Mouse (Mus musculus) limb, embryonic 15.5 days (tissue): ENCODE results near the gene Atp8a1. TPM values are rescaled to one million over a fixed set of nuclear protein-coding genes. Genes with fewer than 3 reads are reported as not detected.

ENCODE experiments used
- ATAC-seq: fragments of 200-750 bp; cut with Nextera tagmentation; 2 replicates; pipeline ENCODE4 v1.8.0; 2017; ENCODE audit warnings: low read depth, moderate TSS enrichment; ENCODE audit not compliant: insufficient number of reproducible peaks, low FRiP score, low TSS enrichment
- H3K27ac ChIP-seq: fragments of 300-500 bp; sonication (generic); 2 replicates; pipeline ENCODE4 v1.5.1; 2015; ENCODE audit warnings: moderate library complexity, mild to moderate bottlenecking, inconsistent platforms
- H3K27me3 ChIP-seq: fragments of 300-500 bp; sonication (generic); 2 replicates; pipeline ENCODE4 v1.6.1; 2015; ENCODE audit warnings: inconsistent platforms
- H3K36me3 ChIP-seq: fragments of 300-500 bp; sonication (generic); 2 replicates; pipeline ENCODE4 v1.6.1; 2015; ENCODE audit warnings: inconsistent platforms
- H3K4me1 ChIP-seq: fragments of 300-500 bp; sonication (generic); 2 replicates; pipeline ENCODE4 v1.6.1; 2015; ENCODE audit warnings: inconsistent platforms
- H3K4me2 ChIP-seq: fragments of 300-500 bp; sonication (generic); 2 replicates; pipeline ENCODE4 v1.6.1; 2015; ENCODE audit warnings: mild to moderate bottlenecking, inconsistent platforms
- H3K4me3 ChIP-seq: fragments of 300-500 bp; sonication (generic); 2 replicates; pipeline ENCODE4 v1.5.1; 2015; ENCODE audit warnings: mild to moderate bottlenecking, inconsistent platforms
- H3K9ac ChIP-seq: fragments of 300-500 bp; sonication (generic); 2 replicates; pipeline ENCODE4 v1.6.1; 2015; ENCODE audit warnings: inconsistent platforms
- H3K9me3 ChIP-seq: fragments of 300-500 bp; sonication (generic); 2 replicates; pipeline ENCODE4 v1.6.1; 2016; ENCODE audit warnings: inconsistent platforms
- WGBS: fragments of 180-500 bp; shearing (Covaris S2); methylation state at CpG from one replicate; pipeline ENCODE4 v1.1.7; 2015; 5-methylcytosine and 5-hydroxymethylcytosine counted together
- polyA plus RNA-seq: library from polyadenylated mRNA; unstranded; fragments of >200 nt; fragmentation: Nextera tagmentation; extraction: Ambion mirVana; gene quantifications from 2 replicates; pipeline ENCODE4 v1.2.1, GENCODE M21; 2015

Atp8a1 gene
- polyA plus RNA-seq, 1 experiment from 2014 or later, result 6.5 TPM

- ATAC-seq, result no peak
- H3K4me2 ChIP-seq, result no peak overlapping the region
- H3K9ac ChIP-seq, result no peak overlapping the region
- H3K36me3 ChIP-seq, result no peaks in the 10 kb centered on the region
- H3K27me3 ChIP-seq, result no peaks in the 10 kb centered on the region
- no peak overlapping the region for H3K27ac ChIP-seq
- H3K4me1 ChIP-seq, result no peaks in the 10 kb centered on the region
- H3K4me3 ChIP-seq, result no peak overlapping the region
- H3K9me3 ChIP-seq, result no peaks in the 10 kb centered on the region
- WGBS, result 27% methylated on average over 3 of the region's 3 CpGs
Measured at GRCm38 (mm10) chr5:67752007-67752406, 95.2 kb downstream of the Atp8a1 start.

- H3K36me3 ChIP-seq, result no peaks in the 10 kb centered on the region
- WGBS, result 87% methylated on average over 3 of the region's 3 CpGs
- no peaks in the 10 kb centered on the region; the same call in 1 of the 2 replicates for H3K27me3 ChIP-seq
- H3K4me3 ChIP-seq, result no peak overlapping the region
- no peak overlapping the region for H3K9ac ChIP-seq
- H3K27ac ChIP-seq, result no peak overlapping the region
- H3K9me3 ChIP-seq, result no peaks in the 10 kb centered on the region
- no peak overlapping the region for H3K4me2 ChIP-seq
- no peak for ATAC-seq
- H3K4me1 ChIP-seq, result no peaks in the 10 kb centered on the region
Measured at GRCm38 (mm10) chr5:67739261-67739660, 108.0 kb downstream of the Atp8a1 start.

- Histone ChIP-seq H3K4me2 (no peak overlapping the region), H3K27me3 (no peaks in the 10 kb centered on the region; the same call in 1 of the 2 replicates), H3K27ac (no peak overlapping the region), H3K36me3 (no peaks in the 10 kb centered on the region), H3K4me1 (no peaks in the 10 kb centered on the region), H3K9ac (no peak overlapping the region), H3K4me3 (no peak overlapping the region), H3K9me3 (no peaks in the 10 kb centered on the region)
- 27% methylated on average over 10 of the region's 10 CpGs for WGBS
- ATAC-seq, result no peak
Measured at GRCm38 (mm10) chr5:67738133-67738532, 109.1 kb downstream of the Atp8a1 start.

DNA sequence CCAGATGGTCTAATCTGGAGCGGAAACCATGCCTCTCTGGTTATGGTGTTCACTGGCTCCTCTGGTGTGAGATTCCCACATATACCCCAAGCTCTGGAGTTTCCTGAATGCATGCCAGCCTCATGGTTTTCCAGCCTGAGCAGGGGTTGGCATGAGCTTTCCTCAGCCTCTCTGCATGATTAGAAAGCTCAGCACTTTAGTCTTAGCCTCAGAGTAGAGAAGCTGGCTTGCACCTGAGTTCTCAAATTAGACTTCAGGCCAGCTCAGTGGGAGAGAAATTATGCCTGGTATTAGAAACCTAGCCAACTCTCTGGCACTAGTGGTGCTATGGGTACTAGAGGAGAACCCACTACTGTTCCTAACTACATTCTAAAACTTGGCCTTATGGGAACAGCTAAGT is 111.5 kb downstream of the Atp8a1 start:
- ATAC-seq, result no peak
- WGBS, result 89% methylated on average over 1 of the region's 1 CpGs
- no peak overlapping the region for H3K9ac ChIP-seq
- no peaks in the 10 kb centered on the region for H3K36me3 ChIP-seq
- no peak overlapping the region for H3K4me3 ChIP-seq
- no peak overlapping the region for H3K4me2 ChIP-seq
- H3K27me3 ChIP-seq, result no peaks in the 10 kb centered on the region; the same call in 1 of the 2 replicates
- H3K4me1 ChIP-seq, result no peaks in the 10 kb centered on the region; the same call in 1 of the 2 replicates
- no peak overlapping the region for H3K27ac ChIP-seq
- H3K9me3 ChIP-seq, result no peaks in the 10 kb centered on the region

DNA sequence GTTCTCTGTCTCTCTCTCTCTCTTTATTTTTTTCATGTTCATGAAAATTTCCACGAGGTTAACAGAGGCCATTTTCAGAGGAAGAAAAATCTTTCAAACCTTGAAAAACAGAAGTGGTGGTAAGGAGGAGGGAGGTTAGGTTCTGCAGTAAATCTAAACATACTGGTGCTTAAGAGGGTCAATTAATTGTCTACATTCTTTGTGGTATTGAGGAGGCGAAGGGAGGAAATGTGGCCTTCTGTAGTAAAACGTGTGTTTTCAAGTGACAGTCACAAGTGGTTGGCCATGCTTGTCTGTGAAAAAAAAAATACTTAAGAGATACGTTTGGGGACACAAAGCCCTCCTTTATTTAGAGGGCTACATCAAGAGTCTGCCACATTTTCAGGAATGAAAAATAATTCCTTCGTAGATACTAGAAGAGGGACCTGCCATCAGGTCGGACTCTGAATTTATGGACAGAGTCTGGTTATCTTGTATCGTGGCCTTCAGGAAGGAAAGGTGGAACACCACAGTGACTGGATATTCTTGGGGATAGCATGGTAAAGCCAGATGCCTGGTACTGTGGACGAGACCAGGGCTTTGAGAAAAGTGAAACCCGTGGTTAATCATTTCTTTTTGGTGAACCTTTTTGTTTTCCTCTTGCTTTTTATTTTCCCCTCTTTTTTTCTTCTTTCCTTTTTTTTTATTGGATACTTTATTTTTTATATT is 113.5 kb downstream of the Atp8a1 start:
- H3K4me3 ChIP-seq, result no peak overlapping the region
- H3K4me1 ChIP-seq, result no peaks in the 10 kb centered on the region; the same call in 1 of the 2 replicates
- no peaks in the 10 kb centered on the region for H3K9me3 ChIP-seq
- ATAC-seq, result no peak
- H3K27ac ChIP-seq, result no peak overlapping the region
- H3K27me3 ChIP-seq, result peaks cover 9% of the 10 kb centered on the region; the same call in 1 of the 2 replicates
- whole genome bisulfite sequencing, result 68% methylated on average over 9 of the region's 9 CpGs
- no peak overlapping the region for H3K9ac ChIP-seq
- H3K4me2 ChIP-seq, result no peak overlapping the region
- no peaks in the 10 kb centered on the region for H3K36me3 ChIP-seq

DNA sequence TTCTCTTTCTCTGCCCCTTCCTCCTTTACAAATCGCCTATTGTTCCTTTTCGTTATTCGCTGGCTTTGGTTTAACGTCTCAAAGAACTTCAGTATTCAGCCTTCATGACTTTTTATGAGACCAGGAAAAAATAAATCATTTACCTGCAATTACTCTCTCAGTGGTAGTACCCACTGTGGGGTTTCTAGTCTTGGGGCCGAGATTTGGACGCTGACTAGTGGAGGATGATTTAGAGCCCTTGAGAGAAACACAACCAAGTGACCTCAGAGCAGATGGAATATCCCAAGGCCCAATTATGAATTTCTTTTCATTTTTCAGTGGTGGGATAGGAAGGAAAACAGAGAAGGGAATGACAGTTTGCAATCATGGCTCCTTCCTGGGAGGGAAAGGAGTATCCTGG is 114.1 kb downstream of the Atp8a1 start:
- no peaks in the 10 kb centered on the region; the same call in 1 of the 2 replicates for H3K4me1 ChIP-seq
- no peak overlapping the region for H3K4me2 ChIP-seq
- no peak overlapping the region for H3K9ac ChIP-seq
- H3K36me3 ChIP-seq, result no peaks in the 10 kb centered on the region
- ATAC-seq, result no peak
- H3K9me3 ChIP-seq, result no peaks in the 10 kb centered on the region
- WGBS, result 51% methylated on average over 6 of the region's 6 CpGs
- peaks cover 9% of the 10 kb centered on the region; the same call in 1 of the 2 replicates for H3K27me3 ChIP-seq
- H3K4me3 ChIP-seq, result no peak overlapping the region
- no peak overlapping the region for H3K27ac ChIP-seq

GRCm38 (mm10) chr5:67727755-67728154 is 119.5 kb downstream of the Atp8a1 start:
- 8% methylated on average over 2 of the region's 2 CpGs for WGBS
- no peak overlapping the region for H3K4me3 ChIP-seq
- H3K36me3 ChIP-seq, result no peaks in the 10 kb centered on the region
- H3K27ac ChIP-seq, result no peak overlapping the region
- no peak overlapping the region for H3K4me2 ChIP-seq
- no peak for ATAC-seq
- no peak overlapping the region for H3K9ac ChIP-seq
- no peaks in the 10 kb centered on the region for H3K9me3 ChIP-seq
- H3K27me3 ChIP-seq, result peaks cover 9% of the 10 kb centered on the region; the same call in 1 of the 2 replicates
- H3K4me1 ChIP-seq, result no peaks in the 10 kb centered on the region; the same call in 1 of the 2 replicates

DNA sequence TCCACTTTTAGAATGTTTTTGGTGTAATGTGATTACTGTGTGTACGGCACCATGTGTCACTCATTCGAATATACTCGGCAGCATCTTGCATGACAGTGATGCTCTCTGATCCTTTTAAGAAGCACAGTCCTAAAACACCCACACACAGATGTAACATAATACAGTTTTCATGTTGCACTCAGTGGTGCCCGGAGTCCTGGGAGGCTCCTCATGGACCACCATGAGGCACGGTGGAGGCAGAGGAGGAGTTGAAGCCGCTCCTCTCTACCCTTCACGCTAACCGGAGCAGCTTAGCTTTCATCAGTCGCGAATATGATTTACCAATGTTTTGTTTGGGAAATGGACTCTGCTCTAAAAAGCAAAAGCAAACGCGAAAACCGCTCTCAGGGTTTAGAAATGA is 120.4 kb downstream of the Atp8a1 start:
- no peaks in the 10 kb centered on the region for H3K36me3 ChIP-seq
- ATAC-seq, result no peak
- no peak overlapping the region for H3K4me3 ChIP-seq
- no peak overlapping the region for H3K9ac ChIP-seq
- no peaks in the 10 kb centered on the region for H3K4me1 ChIP-seq
- H3K4me2 ChIP-seq, result no peak overlapping the region
- 78% methylated on average over 13 of the region's 13 CpGs for WGBS
- H3K27ac ChIP-seq, result no peak overlapping the region
- H3K27me3 ChIP-seq, result peaks cover 9% of the 10 kb centered on the region; the same call in 1 of the 2 replicates
- H3K9me3 ChIP-seq, result no peaks in the 10 kb centered on the region

DNA sequence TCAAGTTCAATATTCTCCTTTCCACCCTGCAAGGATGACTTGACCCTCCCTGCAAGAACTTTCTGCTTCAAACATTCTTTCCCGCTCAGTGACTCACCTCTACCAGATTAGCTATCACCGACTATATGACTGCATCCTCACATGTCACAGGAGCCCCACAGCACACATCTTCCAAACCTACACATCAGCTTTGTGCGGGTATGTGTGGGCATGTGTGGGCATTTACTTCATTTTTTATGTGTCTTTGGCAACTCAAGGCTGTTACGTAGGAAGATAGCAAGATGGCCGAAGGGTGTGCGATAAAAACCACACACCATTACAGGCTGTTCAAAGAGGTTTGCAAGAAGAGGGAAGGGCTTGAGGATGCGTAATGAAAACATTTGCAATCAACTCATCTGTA is 145.6 kb downstream of the Atp8a1 start:
- no peak overlapping the region for H3K27ac ChIP-seq
- no peaks in the 10 kb centered on the region for H3K9me3 ChIP-seq
- H3K4me2 ChIP-seq, result no peak overlapping the region
- 0 out of 2 replicates have a peak, but pooled peaks cover 4% of the 10 kb centered on the region for H3K27me3 ChIP-seq
- H3K9ac ChIP-seq, result no peak overlapping the region
- 87% methylated on average over 7 of the region's 7 CpGs for WGBS
- H3K36me3 ChIP-seq, result no peaks in the 10 kb centered on the region
- no peak overlapping the region for H3K4me3 ChIP-seq
- peaks cover 9% of the 10 kb centered on the region; the same call in 1 of the 2 replicates for H3K4me1 ChIP-seq
- ATAC-seq, result no peak

DNA sequence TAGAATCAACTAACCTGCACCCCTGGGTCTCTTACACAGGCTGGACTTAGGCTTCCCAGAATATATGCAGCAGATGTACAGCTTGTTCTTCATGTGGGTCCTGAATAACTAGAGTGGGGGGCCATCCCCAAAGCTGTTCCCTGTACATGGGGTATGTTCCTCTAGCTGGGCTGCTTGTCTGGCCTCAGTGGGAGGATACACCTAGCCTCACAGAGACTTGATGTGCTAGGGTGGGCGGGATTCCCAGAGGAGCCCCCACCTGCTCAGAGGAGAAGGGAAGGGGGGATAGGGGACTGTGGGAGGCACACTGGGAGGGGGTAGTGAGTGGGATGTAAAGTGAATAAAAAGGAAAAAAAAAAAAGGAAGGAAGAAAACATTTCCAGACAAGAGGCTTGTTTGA is 147.8 kb downstream of the Atp8a1 start:
- Histone ChIP-seq H3K9ac (no peak overlapping the region), H3K9me3 (no peaks in the 10 kb centered on the region), H3K27me3 (0 out of 2 replicates have a peak, but pooled peaks cover 4% of the 10 kb centered on the region), H3K4me2 (no peak overlapping the region), H3K27ac (no peak overlapping the region), H3K4me3 (no peak overlapping the region), H3K36me3 (no peaks in the 10 kb centered on the region), H3K4me1 (peaks cover 9% of the 10 kb centered on the region; the same call in 1 of the 2 replicates)
- no peak for ATAC-seq
- WGBS, result 100% methylated on average over 1 of the region's 1 CpGs

- Histone ChIP-seq H3K27ac (no peak overlapping the region), H3K4me1 (peaks cover 9% of the 10 kb centered on the region; the same call in 1 of the 2 replicates), H3K9ac (no peak overlapping the region), H3K9me3 (no peaks in the 10 kb centered on the region), H3K36me3 (no peaks in the 10 kb centered on the region), H3K4me2 (no peak overlapping the region), H3K4me3 (no peak overlapping the region), H3K27me3 (0 out of 2 replicates have a peak, but pooled peaks cover 4% of the 10 kb centered on the region)
- 73% methylated on average over 3 of the region's 3 CpGs for WGBS
- ATAC-seq, result no peak
Measured at GRCm38 (mm10) chr5:67698176-67698575, 149.1 kb downstream of the Atp8a1 start.

GRCm38 (mm10) chr5:67696741-67697596 is 150.3 kb downstream of the Atp8a1 start:
- no peak overlapping the region for H3K4me3 ChIP-seq
- no peaks in the 10 kb centered on the region for H3K36me3 ChIP-seq
- 0 out of 2 replicates have a peak, but pooled peaks cover 4% of the 10 kb centered on the region for H3K27me3 ChIP-seq
- no peak overlapping the region for H3K27ac ChIP-seq
- no peak overlapping the region for H3K9ac ChIP-seq
- peaks cover 9% of the 10 kb centered on the region; the same call in 1 of the 2 replicates for H3K4me1 ChIP-seq
- H3K4me2 ChIP-seq, result no peak overlapping the region
- ATAC-seq, result no peak
- 14% methylated on average over 12 of the region's 12 CpGs for WGBS
- no peaks in the 10 kb centered on the region for H3K9me3 ChIP-seq
